Mouse (Mus musculus): ENCODE measurements around the gene Rad23b. TPM values are rescaled to one million over a fixed set of nuclear protein-coding genes. Genes with fewer than 3 reads are reported as not detected.

The Rad23b gene
- total RNA-seq (2023): 10 to 100 TPM; 64.7 to 77.3 TPM

DNA sequence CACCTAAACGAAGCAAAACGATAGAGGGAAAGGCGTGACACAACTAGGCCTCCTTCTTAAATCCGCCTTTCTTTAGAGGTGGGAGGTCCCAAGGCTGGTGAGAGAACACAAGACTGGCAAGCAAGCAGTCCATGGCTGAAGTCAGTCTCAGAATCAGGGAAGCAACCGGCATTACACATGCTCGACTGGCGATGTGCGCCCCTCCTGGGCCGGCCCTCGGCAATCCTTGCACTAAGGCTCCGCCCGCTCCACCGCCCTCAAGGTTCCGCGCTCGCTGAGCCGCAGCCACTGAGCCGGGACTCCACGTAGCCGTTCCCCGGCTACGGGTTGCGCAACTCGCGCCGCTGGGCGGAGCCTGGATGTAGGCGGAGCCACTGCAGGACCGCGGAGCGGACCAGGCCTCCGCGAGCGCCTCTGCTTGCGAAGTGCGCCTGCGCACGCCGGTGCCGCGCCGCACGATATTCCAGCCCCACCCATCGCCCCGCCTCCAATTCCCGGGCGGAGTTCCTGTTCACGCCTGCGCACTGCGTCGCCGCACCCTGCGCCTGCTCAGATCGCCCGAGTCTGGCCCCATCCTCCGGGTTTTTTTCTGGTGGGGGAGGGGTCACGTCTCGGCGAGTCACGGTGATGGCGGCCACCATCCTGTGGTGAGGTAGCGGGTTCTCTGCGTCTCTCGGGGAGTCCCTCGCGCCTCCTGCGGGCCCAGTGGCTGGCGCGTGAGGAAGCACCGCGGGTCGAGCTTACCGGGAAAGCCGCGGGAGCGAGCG is at the start of gene Rad23b:
Gene Rad23b, plus strand, starts transcription at position 592 of the 767 bp plus-strand sequence.

Other genes with a start within 250 kb of the Rad23b start
- gene Klf4, start 182.4 kb downstream of the Rad23b start, total RNA-seq (2023): 100 to 1,000 TPM; 209 to 277 TPM